22 mouse cellular contexts compared by ENCODE assay signal in genomic region chr2:148781709-148782108, GRCm38 (mm10). TPM values are rescaled to one million over a fixed set of nuclear protein-coding genes. Genes with fewer than 3 reads are reported as not detected.
"Had no signal": no experiment of that assay in that cellular context is flagged by ENCODE, and none has a peak within 500 bp of the region (broad histone marks: within the 10 kb centered on the region; RNA-seq: fewer than 3 reads in every experiment).

TSS of gene 8030411F24Rik (plus strand) at chr2:148782009.

- H3K4me1 ChIP-seq: liver, embryonic 12.5 days; midbrain, embryonic 10.5 days; neural tube, embryonic 13.5 days; stomach, embryonic 15.5 days had no signal

- ATAC-seq: liver, embryonic 12.5 days had no signal

- H3K36me3 ChIP-seq: liver, embryonic 12.5 days; midbrain, embryonic 10.5 days; neural tube, embryonic 13.5 days; stomach, embryonic 15.5 days had no signal

- H3K4me3 ChIP-seq: liver, embryonic 12.5 days; midbrain, embryonic 10.5 days; myocyte; neural tube, embryonic 13.5 days; stomach, embryonic 15.5 days had no signal

- H3K27me3 ChIP-seq: liver, embryonic 12.5 days; neural tube, embryonic 13.5 days; stomach, embryonic 15.5 days had no signal

- DNase-seq: lung, adult 18-20 months; lung, embryonic 14.5 days; lung, postnatal 10 days; lung, postnatal 4 days; midbrain, embryonic 14.5 days; right cerebral cortex, postnatal 14 days; thymus, adult 18-20 months; thymus, postnatal 14 days; thymus, postnatal 36 days had no signal

- H3K4me2 ChIP-seq: liver, embryonic 12.5 days; lung, embryonic 14.5 days; neural tube, embryonic 13.5 days; stomach, embryonic 15.5 days had no signal

- H3K9me3 ChIP-seq: liver, embryonic 12.5 days; midbrain, embryonic 10.5 days; neural tube, embryonic 13.5 days; stomach, embryonic 15.5 days had no signal

- H3K9ac ChIP-seq: liver, embryonic 12.5 days; liver, embryonic 14.5 days; lung, embryonic 14.5 days; neural tube, embryonic 13.5 days; stomach, embryonic 15.5 days had no signal

- H3K27ac ChIP-seq: liver, embryonic 12.5 days; liver, embryonic 14.5 days; midbrain, embryonic 10.5 days; neural tube, embryonic 13.5 days; stomach, embryonic 15.5 days; stomach, postnatal 0 days had no signal

RNA-seq across cellular contexts. Expression of gene 8030411F24Rik, which starts in this region (rescaled TPM):
- polyA plus RNA-seq: liver, adult 2 months; liver, embryonic 12.5 days; liver, embryonic 14.5 days; liver, embryonic 16.5 days; lung, embryonic 14.5 days; lung, embryonic 16.5 days; midbrain, embryonic 10.5 days; midbrain, embryonic 14.5 days; myocyte; neural tube, embryonic 11.5 days; neural tube, embryonic 13.5 days; spleen, adult 2 months; stomach, embryonic 15.5 days; stomach, postnatal 0 days; thymus, postnatal 0 days had no signal
